Mouse (Mus musculus) layer of hippocampus, adult 18-20 months (tissue): ENCODE data around the gene Exoc4. TPM values are rescaled to one million over a fixed set of nuclear protein-coding genes. Genes with fewer than 3 reads are reported as not detected.

ENCODE experiments used
- DNase-seq, 2 experiments: peaks; one replicate each; pipeline ENCODE4 v3.0.0; 2022; ENCODE audit warnings: low spot score in 2 of 2
- total RNA-seq, 2 experiments: library from RNA; stranded (reverse); gene quantifications; 2 replicates each; pipeline ENCODE4 v1.2.3; 2021

The Exoc4 gene
- total RNA-seq, 2 experiments from 2014 or later = 82.7 to 87.8 TPM

DNA sequence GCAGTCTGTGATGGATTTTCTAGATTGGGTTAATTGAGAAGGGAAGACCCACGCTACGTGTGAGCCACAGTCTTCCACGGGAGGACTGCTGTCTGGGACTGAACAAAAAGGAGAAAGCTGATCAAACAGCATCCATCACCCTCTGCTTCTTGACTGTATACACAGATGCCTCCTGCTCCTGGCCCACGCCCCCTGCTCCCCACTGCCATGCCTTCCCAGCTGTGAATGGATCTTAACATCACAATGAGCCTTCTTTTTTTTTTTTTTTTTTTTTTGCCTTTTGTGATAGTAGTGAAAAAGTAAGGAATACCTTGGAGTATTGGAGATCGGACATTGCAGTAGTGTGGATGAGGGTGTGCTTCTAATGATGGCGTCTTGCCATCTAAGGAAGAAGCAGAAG is 745.0 kb downstream of the Exoc4 start:
- no peak for DNase-seq

DNA sequence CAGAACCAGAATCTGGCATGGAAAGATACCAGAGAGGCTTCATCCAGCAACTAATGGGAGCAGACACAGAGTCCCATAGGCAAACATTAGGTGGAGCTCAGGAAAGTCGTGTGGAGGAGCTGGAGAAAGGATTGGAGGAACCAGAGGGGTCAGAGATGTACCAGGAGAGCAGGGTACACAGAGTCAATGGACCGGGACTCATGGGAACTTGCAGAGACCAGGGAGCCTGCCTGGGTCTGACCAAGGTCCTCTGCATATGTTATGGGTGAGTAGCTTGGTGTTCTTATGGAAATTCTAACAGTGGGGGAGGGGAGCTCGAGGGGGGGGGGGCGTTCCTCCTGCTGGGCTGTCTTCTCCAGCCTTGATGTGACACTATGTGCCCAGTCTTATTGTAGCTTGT is 749.7 kb downstream of the Exoc4 start:
- no peak for DNase-seq

DNA sequence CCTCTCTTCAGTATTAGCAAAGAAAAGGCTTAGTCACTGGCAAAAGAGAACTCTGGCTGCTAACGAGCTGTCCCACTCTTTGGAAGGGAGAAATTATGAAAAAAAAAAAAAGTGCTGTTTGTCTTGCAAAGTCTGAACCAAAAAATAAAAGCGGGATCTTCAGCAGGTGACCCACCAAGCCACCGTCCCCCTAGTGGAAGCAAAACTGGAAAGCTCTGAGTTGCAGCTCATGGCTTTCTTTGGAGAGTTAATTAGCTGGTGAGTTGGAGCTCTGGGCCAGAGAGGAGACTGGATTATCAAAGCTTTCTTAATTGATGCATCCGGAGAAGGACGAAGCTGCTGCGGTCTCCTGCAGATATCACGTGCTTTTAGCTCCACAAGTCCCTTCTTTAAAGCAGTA is 750.6 kb downstream of the Exoc4 start:
- no peak for DNase-seq

DNA sequence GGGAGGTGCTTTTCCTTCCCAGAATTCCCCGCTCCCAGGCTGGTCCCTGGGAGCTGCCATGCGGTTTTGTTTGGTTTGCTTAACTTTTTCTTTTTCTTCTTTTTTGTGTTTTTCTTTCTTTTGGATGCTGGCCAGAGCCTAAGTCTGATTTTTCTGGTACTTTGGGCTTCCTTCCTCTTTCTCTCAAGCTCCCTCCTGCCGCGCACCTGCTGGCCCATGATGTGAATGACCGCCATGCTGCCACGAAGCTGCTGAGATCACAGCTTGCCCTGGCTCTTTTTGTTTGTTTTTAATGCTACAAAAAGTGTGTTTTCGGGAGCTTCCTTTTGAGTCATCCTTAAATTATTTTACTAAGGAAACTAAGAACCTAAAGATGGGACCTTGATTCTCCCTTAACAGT is 751.8 kb downstream of the Exoc4 start:
- no peak for DNase-seq

DNA sequence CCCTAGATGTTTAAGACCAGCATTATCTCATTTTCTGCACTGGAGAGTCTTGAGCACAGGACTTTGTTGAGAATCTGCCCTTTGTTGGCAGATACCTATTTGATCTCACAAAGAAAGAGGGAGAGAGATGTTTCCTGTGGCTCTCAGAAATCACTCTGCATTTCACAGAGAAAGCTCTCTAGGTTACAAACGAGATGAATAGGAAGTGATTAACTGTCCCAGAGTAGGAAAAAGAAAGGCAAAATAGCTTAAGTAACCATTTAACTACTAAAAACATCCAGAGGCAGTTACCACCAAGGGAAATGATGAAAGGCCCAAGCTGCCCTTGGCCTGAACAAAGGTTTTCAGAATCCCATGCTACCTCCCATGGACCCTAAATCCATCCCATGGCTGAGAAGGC is 754.1 kb downstream of the Exoc4 start:
- no peak for DNase-seq

DNA sequence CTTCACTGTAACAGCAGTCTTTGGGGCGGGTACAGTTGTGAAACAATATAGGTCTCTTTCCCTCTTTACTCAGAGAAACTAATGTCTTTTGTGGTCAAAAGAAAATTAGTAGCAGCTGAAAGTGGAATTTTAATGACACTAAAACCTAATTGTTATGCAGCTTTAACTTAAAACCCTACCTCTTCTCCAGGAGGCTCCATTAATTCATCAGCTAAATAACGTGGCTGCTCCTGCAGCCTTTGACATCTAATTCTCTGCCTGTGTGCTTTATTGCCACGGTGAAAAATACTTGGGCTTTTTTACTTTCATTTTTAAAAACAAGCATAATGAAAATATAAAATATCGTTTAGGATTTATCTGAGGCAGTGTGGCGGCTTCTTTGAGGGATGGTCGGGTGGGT is 764.6 kb downstream of the Exoc4 start:
- no peak for DNase-seq

Other genes starting within 250 kb of the Exoc4 start
- gene Chchd3, start 188.8 kb upstream of the Exoc4 start, total RNA-seq = 10 to 100 TPM; 87.0 to 92.1 TPM